Mouse (Mus musculus) hindlimb bud, embryonic 11.5 days (tissue): ENCODE data around the gene Obp2b.

Source experiments
- DNase-seq: peaks from one replicate; pipeline ENCODE4 v3.0.0-alpha.2; 2012; ENCODE audit warnings: low read depth, low spot score; ENCODE audit errors: extremely low spot score

Gene Obp2b

DNA sequence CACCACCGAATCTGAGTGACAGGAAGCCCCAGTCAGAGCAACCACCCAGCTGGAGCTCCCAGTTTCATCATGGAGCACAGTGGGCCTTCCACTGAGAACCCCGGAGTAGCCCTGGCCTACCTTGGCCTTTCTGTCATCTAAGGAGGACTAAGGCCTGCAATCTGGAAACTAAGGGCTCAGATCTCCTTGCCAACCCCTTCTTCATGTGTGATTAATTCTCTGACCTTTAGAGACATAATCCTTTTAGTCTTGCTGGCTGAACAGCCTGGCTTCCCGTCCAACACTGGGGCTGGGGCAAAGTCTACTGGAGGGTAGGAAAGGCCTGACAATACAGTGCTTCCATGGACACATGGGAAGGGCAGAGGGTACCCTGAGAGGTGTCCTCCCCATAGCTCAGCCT lies 39.2 kb downstream of the Obp2b start:
- no peak for DNase-seq

DNA sequence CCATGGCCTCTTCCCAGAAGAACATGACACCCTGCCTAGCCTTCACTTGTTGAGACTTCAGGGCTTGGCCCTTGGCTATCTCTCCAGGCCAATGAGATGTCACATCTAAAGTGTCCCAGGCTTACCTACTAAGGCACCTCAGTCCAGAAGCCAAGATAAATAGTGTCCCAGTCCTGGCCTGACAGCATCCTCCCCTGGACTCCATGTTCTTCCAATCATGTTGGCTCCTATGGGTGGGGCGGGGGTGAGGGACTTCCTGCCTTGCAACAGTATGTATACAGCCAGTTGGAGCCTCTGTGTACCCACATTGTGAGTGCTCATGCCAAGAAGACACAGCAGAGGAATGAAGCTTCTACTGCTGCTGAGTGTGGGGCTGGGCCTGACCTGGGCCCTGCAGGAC lies 39.9 kb downstream of the Obp2b start, which contains the start of gene Lcn11:
TSS of gene Lcn11 (plus strand) at position 301 of the 400 bp plus-strand sequence.
- no peak for DNase-seq

DNA sequence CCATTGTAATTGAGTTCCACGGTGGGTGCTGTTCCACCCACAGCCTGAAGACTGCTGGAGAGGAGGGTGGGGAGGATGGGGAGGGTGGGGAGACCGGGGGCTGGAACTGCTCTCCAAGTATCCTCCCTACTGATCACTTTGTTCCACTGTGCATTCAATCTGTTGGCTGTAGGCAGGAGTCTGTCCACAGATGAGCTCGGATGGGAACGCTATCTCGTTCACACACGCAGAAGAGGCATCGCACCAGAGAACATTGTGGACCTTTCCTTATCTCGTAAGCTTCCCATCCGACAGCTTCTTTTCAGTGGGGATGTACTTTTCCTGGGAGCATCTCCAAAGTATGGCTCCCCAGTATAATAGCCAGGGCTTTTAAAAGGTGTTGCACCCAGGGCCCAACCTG lies 42.3 kb downstream of the Obp2b start:
- DNase-seq: no peak

DNA sequence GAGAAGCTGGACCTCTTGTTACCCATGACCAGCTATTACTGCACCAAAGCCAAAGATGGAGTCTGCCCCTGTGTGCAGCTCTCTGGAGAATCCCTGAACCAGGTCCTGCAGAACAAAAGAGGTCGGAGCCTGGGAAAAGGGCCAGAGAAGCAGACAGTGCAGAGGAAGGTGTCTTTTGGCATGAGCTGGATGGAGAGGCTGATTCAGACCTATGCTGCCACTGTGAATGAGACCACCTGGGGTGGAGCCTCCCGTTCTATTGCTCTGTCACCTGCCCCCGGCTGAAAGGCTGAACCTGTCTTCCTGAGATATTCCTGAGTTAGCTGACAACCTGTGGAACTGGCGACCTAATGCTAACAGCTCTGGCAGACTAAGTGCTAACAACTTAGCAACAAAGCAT lies 44.1 kb downstream of the Obp2b start:
- DNase-seq: no peak

DNA sequence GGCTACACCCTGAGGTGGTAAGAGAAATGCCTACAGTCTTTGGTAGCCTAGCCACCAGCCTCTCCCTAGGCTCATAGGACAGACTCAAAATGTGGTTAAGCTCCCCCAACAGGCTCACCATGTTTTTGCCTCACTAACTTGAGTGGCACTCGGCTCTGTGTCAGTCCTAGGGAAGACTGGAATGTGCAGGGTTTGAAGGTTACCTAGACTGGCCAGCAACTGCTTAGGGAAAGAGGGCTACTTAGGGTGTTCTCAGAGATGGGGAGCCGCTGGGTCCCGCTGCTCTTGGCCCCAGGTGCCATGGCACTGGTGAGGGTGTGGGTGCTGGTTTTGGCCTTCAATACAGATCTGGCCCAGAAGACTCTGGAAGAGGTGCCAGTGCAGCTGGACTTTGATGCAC lies 45.1 kb downstream of the Obp2b start, which contains the start of gene Gm13539:
TSS of gene Gm13539 (plus strand) at position 301 of the 400 bp plus-strand sequence.
- DNase-seq: no peak

DNA sequence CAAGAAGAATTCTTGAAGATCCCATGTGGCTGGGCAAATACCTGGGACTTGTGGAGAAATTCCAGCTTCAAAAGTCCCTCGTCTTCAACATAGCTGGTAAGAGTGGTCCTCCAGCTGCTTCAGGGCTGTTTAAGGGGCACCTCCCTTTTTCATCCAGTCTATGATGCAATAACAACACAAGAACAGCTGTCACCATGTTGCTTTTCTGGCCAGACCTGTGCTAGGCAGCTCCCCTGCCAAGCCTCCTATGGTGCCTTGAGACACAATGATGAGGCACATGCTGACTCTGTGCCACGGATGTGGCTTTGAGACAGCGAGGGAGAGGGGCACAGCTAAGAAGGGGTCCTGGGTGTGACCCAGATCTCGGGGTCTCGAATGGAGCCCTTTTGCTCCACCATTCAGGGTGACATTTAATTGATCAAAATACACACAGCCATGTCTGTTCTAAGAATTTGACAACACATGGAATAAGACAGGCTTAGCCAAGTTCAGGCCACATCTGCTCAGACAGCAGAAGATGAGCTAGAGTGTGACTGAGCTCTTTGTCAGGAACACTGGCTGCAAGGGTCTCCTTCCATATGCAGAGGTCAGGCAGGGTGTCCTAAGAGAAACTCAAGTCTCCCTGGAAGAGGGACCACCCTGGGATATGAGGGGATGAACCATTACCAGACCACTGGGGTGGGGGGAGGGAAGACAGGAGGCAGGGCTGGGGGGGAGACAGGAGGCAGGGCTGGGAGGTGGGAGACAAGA lies 48.9 kb downstream of the Obp2b start:
- DNase-seq: no peak

DNA sequence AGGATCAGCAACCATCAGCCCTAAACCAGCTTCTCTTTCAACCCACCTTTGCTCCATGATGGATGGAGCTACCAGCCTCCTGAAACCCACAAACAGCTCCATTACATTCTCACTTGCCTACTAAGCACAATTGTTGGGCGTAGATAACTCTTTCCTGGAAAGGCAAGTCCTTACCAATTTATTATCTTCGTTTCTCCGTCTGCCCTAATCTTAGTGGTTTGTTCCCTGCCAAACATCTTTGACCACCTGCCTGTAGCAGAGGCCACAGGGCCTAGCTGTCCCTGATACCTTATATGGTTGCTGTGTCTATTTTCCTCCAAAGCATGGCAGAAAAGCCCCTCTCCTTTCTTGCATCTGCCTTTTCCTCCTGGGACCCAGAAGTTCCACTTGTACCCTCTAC lies 52.3 kb downstream of the Obp2b start:
- DNase-seq: no peak
